21 mouse cellular contexts compared by ENCODE assay signal in the genomic region with DNA sequence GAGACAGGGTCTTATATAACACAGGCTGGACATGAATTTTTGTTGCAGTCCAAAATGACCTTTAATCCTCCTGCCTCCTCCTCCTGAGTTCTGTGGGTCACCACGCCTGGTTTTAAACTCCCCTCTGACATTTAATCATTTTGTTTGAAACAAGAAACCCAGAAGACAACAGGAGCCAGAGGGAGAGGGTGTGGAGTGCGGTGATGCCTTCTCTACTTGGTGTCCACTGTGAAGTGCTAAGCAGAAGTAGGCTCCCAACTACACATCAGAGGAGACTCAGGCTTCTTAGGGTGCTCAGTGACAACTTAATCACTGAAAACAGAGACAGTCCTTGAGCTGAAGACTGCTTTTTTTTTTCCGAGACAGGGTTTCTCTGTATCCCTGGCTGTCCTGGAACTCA. TPM values are rescaled to one million over a fixed set of nuclear protein-coding genes. Genes with fewer than 3 reads are reported as not detected.
DNase-seq lines count a peak whose midpoint lies in the region; ATAC-seq and TF ChIP-seq lines count a peak whose summit lies in the region.
"Had no signal": no experiment of that assay in that cellular context is flagged by ENCODE, and none has a peak within 500 bp of the region (broad histone marks: within the 10 kb centered on the region; RNA-seq: fewer than 3 reads in every experiment).

No protein-coding gene starts in this region.

- H3K36me3 ChIP-seq in kidney, embryonic 14.5 days (ENCODE audit: control insufficient read depth, insufficient read depth, low read length) = peaks cover 32% of the 10 kb centered on the region; the same call in 1 of the 2 replicates
- H3K36me3 ChIP-seq in kidney, embryonic 15.5 days = peaks cover 86% of the 10 kb centered on the region
- H3K36me3 ChIP-seq in kidney, postnatal 0 days (ENCODE audit: insufficient read depth, low read length) = peaks cover 38% of the 10 kb centered on the region

- no peaks in the 10 kb centered on the region for H3K9me3 ChIP-seq in kidney, embryonic 14.5 days (ENCODE audit: control insufficient read depth, low read length)
- H3K9me3 ChIP-seq in kidney, embryonic 15.5 days (replicated peaks) = no peaks in the 10 kb centered on the region
- no peaks in the 10 kb centered on the region for H3K9me3 ChIP-seq in kidney, postnatal 0 days (replicated peaks; ENCODE audit: low read length)
- H3K9me3 ChIP-seq: G1E had no signal

- H3K9ac ChIP-seq in kidney, embryonic 14.5 days (ENCODE audit: low read depth, low read length) = no peak overlapping the region
- no peak overlapping the region for H3K9ac ChIP-seq in kidney, embryonic 15.5 days
- no peak overlapping the region for H3K9ac ChIP-seq in kidney, postnatal 0 days (ENCODE audit: low read depth, low read length)

- peak; percentile 63 for ATAC-seq in kidney, embryonic 14.5 days (ENCODE audit: low FRiP score, low TSS enrichment)
- peak; percentile 53 for ATAC-seq in kidney, embryonic 15.5 days (replicated peaks; ENCODE audit: low FRiP score)
- no peak for ATAC-seq in kidney, postnatal 0 days (replicated peaks; ENCODE audit: low FRiP score, low read depth)
- ATAC-seq: activated CD4-positive, CD25-positive, alpha-beta regulatory T cell, adult 4 months; CD4-positive, CD25-positive, alpha-beta regulatory T cell, adult 4 months; Patski had no signal

- no peaks in the 10 kb centered on the region for H3K4me1 ChIP-seq in kidney, embryonic 14.5 days (ENCODE audit: control insufficient read depth, insufficient read depth, low read length)
- H3K4me1 ChIP-seq in kidney, embryonic 15.5 days = peaks cover 10% of the 10 kb centered on the region; the same call in 1 of the 2 replicates
- no peaks in the 10 kb centered on the region for H3K4me1 ChIP-seq in kidney, postnatal 0 days (replicated peaks; ENCODE audit: insufficient read depth, low read length)

- 52% methylated on average over 3 of the region's 3 CpGs for WGBS in kidney, embryonic 14.5 days
- 46% methylated on average over 3 of the region's 3 CpGs for WGBS in kidney, embryonic 15.5 days
- 49% methylated on average over 3 of the region's 3 CpGs for WGBS in kidney, postnatal 0 days

- TF ChIP-seq CTCF in kidney, postnatal 0 days (IDR thresholded peaks at IDR 0.05; ENCODE audit: low read depth) = no peak

- H3K4me2 ChIP-seq in kidney, embryonic 14.5 days (replicated peaks; ENCODE audit: low read depth, low read length) = no peak overlapping the region
- H3K4me2 ChIP-seq in kidney, embryonic 15.5 days = no peak overlapping the region
- no peak overlapping the region for H3K4me2 ChIP-seq in kidney, postnatal 0 days (ENCODE audit: low read length)

- no peak overlapping the region for H3K27ac ChIP-seq in kidney, embryonic 14.5 days (ENCODE audit: low read depth, low read length)
- H3K27ac ChIP-seq in kidney, embryonic 15.5 days = no peak overlapping the region
- no peak overlapping the region for H3K27ac ChIP-seq in kidney, postnatal 0 days

- no peaks in the 10 kb centered on the region for H3K27me3 ChIP-seq in kidney, embryonic 14.5 days (ENCODE audit: control insufficient read depth, insufficient read depth, low read length)
- H3K27me3 ChIP-seq in kidney, embryonic 15.5 days = no peaks in the 10 kb centered on the region
- no peaks in the 10 kb centered on the region for H3K27me3 ChIP-seq in kidney, postnatal 0 days (ENCODE audit: insufficient read depth, low read length)
- H3K27me3 ChIP-seq: CH12.LX, Patski had no signal

- no peak overlapping the region for H3K4me3 ChIP-seq in kidney, embryonic 14.5 days (ENCODE audit: low read length)
- H3K4me3 ChIP-seq in kidney, embryonic 15.5 days (replicated peaks) = no peak overlapping the region
- no peak overlapping the region for H3K4me3 ChIP-seq in kidney, postnatal 0 days (replicated peaks; ENCODE audit: low read depth, low read length)

- no peak for DNase-seq in kidney, postnatal 4 days
- no peak for DNase-seq in kidney, adult 9 months
- DNase-seq in kidney, postnatal 0 days (ENCODE audit: low spot score) = peak; percentile 30
- DNase-seq in kidney, postnatal 25 days = no peak
- DNase-seq: adrenal gland, adult 2 months; adrenal gland, adult 8-10 months; adrenal gland, postnatal 10 days; adrenal gland, postnatal 14 days; adrenal gland, postnatal 25 days; adrenal gland, postnatal 36 days; B cell, adult 2 months; cerebellum, adult 11 months; cerebellum, adult 11-12 months; cerebellum, adult 18-20 months had no signal

RNA-seq across cellular contexts. Expression of a gene that starts 34.3 kb away (rescaled TPM):
- 0.13 TPM in 1 of 2 replicates, not detected in the other for polyA plus RNA-seq in kidney, embryonic 14.5 days (2014; fragmentation: Nextera tagmentation; extraction: Ambion mirVana)
- polyA plus RNA-seq in kidney, embryonic 15.5 days (2015; fragmentation: Nextera tagmentation; extraction: Ambion mirVana) = 0.10 and 0.17 TPM in 2 replicates
- polyA plus RNA-seq in kidney, postnatal 0 days (2015; fragmentation: Nextera tagmentation; extraction: Ambion mirVana) = 0.08 and 0.09 TPM in 2 replicates
- polyA plus RNA-seq: G1E had no signal
